8 mouse cellular contexts compared by ENCODE assay signal in the genomic region with DNA sequence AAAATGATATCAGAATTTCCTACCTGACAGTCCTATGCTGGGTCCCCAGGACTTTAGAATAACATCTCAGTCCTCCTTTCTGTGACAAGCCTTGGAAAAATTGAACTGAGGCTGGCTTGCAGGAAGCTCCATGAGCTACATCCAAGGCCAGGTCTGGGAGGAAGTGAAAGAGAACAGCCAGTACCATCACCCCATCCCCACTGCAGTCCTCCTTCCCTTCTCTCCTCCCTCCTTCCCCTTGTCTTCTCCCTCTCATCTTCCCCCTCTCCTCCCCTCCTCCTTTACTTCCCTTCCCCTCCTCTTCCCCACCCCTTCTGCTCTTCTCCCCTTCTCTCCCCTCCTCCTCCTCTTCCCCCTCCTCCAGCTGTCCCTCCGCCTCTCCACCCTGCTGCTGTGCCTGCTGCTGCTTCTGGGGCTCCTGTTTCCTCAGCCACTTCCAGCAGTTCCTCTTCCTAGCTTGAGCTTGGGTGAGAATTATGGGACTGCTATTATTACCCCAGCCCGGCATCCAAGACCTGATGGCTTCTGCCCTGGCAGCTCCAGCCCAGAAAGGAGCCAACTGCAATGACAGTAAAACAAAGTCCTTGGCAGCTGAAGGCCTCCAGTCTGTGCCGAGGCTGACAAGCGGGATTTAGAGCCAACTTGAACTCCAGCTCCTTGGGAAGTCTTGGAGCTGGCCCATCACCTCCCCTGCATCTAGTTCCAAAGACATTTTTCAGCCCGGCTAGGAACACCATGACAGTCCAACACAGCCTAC.
DNase-seq lines count a peak whose midpoint lies in the region.

No protein-coding gene starts in this region.

- intact Hi-C loops in left cerebral cortex, postnatal 4 days (cut with DNase I): no loop called here

- peak; percentile 35 for DNase-seq in Muller cell, postnatal 12 days (ENCODE audit: inconsistent ontology term)
- peak; percentile 74 for DNase-seq in adrenal gland, adult 8-10 months
- peak; percentile 52 to 56 for DNase-seq in frontal cortex, adult 2 months (ENCODE audit: extremely low spot score in 1 of 2, low spot score in 1 of 2)
- DNase-seq in kidney, adult 9 months: peak; percentile 47
- peak; percentile 84 for DNase-seq in left cerebral cortex, postnatal 4 days
- DNase-seq in right cerebral cortex, postnatal 10 days (ENCODE audit: low spot score in 2 of 2): peak; percentile 75 to 84
- DNase-seq in B cell, adult 2 months: no peak
- DNase-seq in liver: no peak

Comparison
In these comparisons a context has a peak if more than half of its experiments do, and no peak if none do; other contexts are left out.
1. DNase-seq: peak in Muller cell, postnatal 12 days (single experiment), adrenal gland, adult 8-10 months (single experiment), frontal cortex, adult 2 months (2 of 2), kidney, adult 9 months (single experiment), left cerebral cortex, postnatal 4 days (single experiment) and right cerebral cortex, postnatal 10 days (2 of 2); none in B cell, adult 2 months (0 of 2) and liver (single experiment).